Mouse (Mus musculus): Measurements from ENCODE around the gene Nfkbia.

The Nfkbia gene

DNA sequence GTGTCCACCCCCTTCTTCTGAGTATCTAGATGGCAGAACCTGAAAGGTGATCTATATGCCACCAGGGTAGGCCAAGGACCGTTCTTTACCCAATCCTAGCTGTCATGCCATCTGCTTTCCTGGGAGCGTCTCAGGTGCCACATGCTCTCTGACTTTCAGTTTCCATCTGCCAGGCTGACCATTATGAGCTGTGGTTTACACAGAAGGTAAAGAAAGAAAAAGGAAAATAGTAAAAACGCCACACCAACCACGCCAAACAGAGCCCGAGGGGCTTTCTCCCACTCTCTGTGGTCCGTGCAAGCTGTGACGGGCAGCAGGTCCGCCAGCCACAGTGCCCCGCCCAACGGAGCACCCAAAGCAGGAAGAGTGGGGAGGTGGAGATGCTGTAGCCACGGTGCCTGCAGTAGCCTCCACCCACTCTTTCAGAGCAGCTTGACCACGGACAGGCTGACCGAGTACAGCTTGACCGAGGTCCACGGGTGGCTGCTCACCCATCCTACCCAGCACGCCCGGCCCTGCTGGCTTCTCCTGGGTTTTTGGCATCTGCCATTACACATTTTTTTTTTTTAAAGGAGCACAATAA, 27.0 kb downstream of the Nfkbia start:
- peak; percentile 51 to 58 for DNase-seq

DNA sequence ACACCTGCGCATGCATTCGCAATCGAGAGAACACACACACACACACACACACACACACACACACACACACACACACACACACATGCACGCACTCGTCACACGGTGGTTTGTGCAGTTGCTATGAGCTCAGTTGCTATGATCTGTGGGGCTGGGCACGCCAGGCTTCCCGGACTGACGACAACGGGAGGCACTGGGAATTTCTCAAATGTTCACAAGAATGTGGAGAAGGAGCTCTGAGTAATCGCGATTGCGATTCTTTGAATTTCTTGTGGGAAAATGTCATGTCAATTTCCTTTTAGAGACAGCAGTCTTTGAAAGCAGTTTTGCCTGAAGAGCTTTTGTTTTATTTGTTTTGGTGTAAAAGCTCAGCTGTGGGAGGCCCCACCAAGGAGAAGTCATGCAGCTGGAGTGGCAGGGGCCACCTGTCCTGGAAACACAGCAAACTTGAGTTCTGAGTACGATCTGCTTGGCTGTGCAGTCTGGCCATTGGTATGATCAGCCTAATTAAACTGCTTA, 27.5 kb downstream of the Nfkbia start:
- DNase-seq: peak in 1 of 2 experiments; percentile 44

DNA sequence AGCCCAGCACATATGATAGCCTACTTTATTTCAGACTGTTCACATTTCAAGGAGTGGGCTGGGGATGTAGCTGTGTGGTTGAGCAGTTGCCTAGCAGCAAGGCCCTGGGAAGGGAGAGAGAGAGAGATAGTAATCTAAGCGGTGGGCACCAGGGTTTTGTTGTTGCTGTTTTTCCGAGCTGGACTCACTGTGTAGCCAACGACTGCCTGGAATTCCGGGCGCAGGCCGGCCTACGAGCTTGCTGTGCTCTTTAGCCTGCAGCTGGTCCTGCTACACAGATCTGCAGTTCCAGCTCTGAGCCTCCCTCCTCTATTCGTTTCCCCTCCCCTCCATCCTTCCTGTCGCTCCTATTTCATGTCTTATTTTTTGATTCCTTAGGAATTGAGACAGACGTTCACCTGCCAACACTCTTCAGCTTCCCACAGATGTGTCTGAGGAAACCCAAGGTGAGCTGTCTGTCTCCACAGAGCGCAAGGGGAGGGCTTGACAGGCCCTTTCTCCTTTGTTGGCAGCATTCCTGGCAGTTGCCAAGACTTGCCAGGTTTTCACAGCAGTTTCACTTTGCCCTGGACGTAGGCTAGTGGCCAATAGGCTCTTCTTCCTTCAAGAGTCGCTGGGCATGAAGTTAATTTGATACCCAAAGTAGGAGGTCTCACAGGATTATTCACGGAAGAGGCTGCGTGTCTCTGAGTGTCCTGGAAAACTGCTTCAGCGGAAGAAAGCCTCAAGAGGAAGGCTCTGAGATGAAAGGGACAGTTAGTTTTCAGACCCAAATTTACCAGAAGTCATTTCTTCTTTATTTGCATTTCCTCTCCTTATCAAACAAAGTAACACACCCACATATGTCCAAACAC, 28.2 kb downstream of the Nfkbia start:
- DNase-seq: no peak

DNA sequence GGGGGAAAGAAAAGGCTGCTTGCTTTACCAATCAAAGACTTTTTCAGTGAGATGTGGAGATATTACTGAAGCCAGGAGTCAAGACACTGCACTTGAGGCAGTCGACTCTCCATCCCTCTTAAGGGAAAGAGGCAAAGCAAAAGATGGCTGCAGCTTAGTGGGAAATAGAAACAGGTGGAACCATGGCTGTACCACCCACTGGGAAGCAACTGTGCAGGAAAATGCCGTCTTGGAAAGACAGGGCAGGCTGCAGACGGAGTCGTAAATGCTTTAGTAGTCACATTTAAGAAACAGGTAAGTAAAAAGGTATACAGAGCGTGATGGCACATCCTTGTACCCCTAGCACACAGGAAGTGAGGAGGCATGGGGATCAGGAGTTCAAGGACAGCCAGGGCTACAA, 29.4 kb downstream of the Nfkbia start:
- no peak for DNase-seq

DNA sequence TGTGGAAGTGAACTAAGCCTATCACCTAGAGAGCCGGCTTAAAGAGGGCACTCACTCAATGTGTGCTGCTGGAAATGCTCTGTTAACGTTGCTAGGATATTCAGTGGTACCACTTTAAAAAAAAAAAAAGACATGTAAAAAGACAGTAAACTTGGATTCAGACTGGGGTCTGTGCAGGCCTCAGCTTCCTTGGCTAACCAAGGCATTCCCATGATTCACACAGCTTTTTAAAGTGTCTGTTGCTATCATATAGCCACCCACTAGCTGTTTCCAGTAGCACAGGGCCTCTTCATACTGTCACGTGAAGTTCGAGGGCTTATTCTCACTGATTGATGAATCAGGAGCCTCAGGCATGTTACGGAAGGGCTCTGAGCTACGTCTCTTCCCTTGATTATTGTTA, 30.0 kb downstream of the Nfkbia start:
- DNase-seq: no peak

DNA sequence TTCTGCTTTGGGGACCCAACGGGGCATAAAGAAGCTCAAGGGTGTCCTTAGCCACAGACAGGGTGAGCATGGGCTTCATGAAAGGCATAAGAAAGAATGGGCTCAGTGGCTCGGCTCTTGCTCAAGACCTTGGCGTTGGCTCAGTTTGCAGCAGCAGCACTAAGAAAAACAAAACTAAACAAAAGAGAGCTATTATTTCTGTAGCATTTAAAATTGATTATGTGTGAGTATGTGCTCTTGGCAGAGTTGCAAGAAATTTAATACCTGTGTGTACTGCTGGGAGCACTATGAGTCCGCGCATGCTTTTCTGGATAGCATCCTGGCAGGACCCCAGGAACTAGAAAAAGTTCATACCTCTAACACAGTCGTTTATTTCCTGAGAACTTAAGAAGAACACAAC, 30.7 kb downstream of the Nfkbia start:
- no peak for DNase-seq

DNA sequence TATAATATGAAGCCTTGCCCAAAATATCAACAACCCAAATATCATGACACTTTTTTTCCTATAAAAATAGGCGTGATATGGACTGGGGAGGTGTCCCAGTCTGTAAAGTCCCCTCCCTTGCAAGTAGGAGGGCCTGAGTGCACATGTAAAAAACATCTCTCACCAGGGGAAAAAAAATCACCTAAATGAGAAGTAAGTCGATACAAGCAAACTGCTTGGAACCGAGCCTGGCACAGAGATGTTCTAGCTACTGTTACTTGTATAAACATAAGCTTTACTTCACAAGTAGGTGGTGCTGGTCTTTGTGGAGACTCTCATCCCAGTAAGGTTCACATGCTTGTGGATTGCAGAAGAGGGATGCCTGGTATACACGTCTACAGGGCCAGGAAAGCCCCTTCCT, 31.5 kb downstream of the Nfkbia start:
- no peak for DNase-seq

DNA sequence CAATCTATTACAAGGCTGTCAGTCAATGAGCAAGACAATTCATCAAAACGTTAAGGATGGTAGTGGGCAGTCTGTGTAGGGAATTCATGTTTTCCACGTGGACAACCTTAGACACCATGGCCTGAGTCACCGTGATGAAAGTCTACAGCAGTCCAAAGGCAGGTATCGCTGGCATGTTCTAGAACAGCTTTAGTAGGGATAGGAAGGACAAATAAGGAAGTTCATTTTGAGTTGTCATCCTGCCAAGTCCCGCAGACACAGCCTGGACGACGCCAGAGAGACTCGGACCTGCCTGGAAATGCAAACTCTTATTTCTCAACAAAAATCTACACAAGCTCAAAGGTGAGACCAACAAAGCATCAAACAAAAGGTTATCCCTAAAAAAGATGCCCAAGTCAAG, 32.7 kb downstream of the Nfkbia start:
- no peak for DNase-seq

DNA sequence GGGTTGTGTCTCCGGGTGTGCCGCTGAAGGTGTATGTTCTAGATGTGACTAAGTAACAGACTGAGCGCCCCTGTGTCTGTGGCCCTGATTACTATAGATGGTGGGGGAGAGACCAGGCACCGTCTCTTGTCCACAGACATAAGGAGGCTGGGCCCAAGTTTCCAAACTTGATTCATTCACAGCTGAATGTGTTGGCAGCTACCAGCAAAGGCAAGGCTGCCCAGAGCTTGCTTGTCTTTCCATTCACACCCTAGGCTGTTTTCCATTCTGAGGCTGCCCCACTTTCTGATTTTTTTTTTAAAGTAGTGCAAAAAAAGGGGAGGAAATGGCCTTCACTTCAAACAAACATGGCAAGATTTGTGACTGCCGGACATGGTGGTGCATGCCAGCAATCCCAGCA, 35.6 kb downstream of the Nfkbia start:
- DNase-seq: no peak

DNA sequence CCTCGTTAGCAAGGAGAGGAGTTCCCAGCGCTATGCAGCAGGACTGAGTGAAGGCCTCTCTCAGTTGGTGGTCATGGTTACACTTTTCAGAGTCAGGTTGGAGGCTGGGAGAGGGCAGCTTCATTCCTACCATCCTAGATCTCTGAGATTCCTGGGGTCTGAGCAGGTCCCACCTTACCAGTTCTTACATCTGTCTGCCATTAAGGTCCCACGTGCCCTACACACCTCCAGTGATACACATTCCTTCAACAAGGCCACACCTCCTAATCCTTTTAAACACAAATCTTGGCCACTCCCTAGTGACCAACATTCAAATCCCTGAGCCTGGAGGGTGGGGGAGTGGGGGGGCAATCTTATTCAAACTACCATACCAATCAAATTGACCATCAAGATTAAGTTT, 36.3 kb downstream of the Nfkbia start:
- no peak for DNase-seq

DNA sequence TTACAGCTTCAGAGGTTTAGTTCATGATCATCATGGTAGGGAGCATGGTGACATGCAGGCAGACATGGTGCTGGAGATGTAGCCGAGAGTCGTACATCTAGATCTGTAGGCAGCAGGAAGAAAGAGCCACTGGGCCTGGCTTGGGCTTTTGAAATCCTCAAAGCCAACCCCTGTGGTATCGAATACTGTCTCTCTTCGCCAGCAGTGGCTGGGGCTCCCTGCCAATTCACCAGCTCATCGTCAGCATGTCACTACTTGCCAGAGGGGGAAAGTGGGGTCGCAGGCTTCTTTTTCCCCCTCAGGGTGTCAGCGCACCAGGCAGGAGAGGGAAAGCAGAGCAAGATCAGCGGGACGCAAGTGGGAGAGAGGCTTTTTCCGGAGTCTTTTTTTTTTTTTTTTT, 37.2 kb downstream of the Nfkbia start:
- no peak for DNase-seq

DNA sequence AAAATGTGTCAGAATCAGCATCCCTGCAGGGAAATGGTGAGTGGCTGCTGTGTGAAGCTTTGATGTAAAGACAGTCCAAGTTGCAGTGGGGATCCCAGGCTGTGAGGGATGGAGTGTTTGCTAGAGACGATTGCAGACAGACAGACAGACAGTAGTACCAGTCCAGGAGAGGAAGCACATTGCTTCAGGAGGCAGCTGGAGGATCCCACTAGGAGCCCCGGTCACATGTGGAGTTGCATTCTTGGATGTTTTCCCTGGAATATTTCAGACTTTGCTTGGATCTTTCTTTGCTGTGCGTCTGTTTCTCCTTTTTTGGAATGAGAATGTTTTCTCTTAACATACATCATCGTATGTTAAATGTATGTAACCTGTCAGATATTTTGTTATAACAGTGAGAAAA, 38.5 kb downstream of the Nfkbia start:
- no peak for DNase-seq

DNA sequence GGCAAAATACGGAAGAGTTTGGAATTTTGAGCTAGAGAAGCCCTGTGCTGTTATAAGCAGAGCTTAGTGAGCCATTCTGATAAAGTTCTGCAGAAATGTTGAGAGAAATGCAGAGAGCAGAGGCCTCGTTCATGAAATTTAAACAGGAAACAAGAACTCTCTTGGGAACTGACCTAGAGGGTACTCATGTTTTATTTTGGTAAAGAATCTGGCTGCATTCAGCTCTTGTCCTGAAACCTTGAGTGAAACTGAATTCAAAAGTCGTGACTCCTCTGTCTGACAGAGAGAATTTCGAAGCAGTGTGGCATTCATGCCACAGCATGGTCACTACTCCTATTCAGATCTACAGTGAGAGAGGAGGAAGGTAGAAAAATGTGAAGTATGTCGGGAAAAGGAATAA, 39.6 kb downstream of the Nfkbia start:
- DNase-seq: no peak

DNA sequence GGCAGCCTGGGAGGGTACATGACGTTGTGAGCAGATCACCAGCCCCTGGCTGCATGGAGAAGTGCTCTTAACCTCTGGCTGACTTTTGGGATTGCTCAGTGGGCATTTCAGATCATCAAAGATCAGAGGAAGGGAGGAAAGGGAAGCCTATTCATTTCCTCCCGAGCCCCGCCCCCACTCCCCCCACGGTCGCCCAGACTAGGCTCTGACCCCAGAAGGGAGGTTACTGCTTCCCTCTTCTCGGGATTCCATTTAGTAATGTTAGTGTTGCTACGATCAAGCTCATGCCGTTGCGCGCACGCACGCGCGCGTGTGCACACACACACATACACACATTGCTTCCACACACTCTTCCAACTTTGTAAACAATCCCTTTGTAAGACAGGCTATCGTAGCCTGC, 42.0 kb downstream of the Nfkbia start:
- DNase-seq: no peak

DNA sequence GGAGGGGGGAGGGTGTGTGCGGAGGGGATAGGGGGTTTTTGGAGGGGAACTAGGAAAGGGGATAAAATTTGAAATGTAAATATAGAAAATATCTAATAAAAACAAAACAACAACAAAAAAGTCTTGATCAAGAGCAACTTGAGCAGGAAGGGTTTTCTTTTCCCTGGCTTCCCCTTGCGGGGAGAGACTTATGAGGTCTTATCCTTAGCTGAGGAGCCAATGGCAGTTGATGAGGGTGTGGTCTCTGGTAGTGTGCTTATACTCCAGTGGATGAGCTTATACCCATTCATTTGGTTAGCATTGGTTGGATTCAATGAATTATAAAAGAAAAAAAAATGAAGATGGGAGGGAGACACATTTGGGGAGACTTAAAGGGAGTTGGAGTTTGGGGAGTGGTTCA, 43.4 kb downstream of the Nfkbia start:
- no peak for DNase-seq

DNA sequence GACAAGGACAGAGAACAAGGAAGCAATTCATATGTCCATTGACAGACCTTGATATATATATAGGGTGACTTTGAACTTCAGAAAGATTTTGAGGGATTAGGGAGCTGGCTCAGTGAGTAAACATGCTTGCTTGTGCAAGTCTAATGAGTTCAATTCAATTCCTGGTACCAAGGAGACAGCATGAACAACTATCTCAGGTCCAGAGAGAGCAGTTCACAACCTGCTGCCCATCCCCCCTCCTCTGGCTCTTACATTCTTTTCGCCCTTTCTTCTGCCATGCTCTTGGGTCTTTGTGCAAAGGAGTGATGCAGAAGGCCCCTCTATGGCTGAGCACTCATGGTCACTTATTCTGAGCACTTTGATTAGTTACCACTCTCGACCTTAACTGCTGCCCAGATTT, 44.0 kb downstream of the Nfkbia start:
- no peak for DNase-seq

DNA sequence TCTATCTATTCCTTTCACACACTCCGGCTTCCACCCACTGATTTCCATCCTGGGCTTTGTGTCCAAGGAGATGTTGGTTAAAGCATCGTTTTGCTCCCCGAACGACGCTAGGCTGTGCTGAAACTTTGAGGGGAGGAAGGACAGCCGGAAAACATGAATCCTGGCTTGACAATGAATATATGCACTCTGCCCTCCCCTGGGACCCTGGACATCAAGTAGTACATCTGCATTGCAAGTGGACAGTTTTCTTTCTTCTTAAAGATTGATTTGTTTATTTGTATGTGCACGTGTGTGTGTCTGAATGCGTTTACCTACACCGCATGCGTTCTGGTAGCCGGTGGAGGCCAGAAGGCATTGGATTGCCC, 45.1 kb downstream of the Nfkbia start:
- no peak for DNase-seq

DNA sequence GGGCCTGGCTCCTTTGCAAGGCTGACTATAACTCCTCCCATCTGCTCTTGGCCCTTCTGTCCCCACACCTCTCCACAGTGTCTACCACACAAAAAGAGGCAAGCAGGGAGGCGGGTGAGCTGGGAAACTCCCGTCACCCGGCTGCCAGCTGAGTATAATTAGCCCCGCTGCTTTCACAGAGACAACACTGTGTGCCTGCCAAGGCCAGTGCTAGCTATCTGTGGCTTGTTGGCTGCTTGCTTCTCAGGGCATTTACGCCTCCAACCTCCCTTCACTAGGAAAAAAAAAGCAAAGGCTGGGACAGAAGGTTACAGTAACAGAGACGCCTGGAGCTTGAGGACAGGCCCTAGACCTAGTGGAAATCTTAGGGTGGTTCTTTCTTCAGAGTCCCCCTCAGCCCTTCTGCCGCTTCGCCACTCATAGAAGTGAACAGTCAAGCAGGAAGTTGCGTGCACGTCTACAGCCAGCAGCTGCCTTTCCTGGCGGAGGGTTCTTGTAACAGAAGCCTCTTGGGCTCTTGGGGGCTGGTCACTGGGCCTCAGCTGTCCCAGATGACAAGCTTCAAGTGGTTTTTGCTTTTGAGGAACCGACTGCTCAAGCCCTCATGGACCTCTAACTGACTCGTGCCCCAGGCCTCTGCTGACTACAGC, 45.6 kb downstream of the Nfkbia start:
- peak; percentile 58 for DNase-seq

DNA sequence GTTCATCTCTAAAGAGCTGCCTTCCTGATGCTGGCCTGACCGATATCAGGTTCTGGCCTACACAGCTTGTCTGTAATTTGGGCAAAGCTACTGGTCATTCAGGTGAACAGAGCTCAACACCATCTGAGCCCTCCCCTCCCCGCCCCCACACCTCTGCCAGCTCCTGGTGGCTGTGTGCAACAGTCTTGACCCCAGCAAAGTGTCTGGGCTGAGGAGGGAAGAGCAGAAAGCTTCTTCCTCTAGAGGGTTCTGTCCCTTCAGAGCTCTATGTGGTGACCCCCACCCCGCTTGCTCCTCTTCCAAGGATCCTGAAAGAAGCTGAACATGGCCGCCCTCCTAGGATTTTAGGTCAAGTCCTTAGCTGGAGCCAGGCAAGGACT, 46.1 kb downstream of the Nfkbia start:
- no peak for DNase-seq

DNA sequence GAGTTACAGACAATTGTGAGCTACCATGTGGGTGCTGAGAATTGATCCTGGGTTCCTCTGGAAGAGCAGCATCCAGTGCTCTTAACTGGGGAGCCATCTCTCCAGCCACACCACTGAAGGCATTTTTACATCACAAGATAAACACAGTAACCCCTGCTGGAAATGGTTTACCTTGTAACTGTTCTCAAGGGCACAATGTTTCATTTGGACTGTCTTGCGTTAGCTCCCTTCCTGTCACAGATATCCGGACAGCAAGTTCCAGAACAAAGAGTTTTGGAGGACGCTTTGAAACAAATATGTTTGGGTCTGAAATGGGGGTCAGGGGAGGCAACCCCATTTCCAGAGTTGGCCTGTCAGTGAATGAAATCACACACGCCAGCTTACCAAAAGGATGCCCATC, 46.9 kb downstream of the Nfkbia start:
- no peak for DNase-seq

DNA sequence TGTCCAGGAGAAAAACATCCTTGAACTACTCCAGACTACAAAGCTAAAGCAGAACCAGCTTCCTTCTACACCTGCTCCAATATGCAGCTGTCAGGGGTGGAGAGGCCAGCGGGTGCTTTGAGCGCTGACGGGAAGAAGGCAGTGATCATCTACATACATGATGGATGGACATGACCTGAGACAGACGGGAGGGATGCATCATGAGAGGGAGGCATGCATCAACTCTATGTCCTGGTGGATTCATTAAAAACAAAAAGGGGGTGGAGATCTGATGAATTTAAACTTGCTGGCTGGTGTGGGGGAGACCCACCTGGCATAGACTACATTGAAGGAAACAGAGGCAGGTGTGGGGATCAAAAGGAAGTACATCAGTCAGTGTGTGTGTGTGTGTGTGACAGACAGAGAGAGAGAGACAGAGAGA, 48.4 kb downstream of the Nfkbia start:
- no peak for DNase-seq

DNA sequence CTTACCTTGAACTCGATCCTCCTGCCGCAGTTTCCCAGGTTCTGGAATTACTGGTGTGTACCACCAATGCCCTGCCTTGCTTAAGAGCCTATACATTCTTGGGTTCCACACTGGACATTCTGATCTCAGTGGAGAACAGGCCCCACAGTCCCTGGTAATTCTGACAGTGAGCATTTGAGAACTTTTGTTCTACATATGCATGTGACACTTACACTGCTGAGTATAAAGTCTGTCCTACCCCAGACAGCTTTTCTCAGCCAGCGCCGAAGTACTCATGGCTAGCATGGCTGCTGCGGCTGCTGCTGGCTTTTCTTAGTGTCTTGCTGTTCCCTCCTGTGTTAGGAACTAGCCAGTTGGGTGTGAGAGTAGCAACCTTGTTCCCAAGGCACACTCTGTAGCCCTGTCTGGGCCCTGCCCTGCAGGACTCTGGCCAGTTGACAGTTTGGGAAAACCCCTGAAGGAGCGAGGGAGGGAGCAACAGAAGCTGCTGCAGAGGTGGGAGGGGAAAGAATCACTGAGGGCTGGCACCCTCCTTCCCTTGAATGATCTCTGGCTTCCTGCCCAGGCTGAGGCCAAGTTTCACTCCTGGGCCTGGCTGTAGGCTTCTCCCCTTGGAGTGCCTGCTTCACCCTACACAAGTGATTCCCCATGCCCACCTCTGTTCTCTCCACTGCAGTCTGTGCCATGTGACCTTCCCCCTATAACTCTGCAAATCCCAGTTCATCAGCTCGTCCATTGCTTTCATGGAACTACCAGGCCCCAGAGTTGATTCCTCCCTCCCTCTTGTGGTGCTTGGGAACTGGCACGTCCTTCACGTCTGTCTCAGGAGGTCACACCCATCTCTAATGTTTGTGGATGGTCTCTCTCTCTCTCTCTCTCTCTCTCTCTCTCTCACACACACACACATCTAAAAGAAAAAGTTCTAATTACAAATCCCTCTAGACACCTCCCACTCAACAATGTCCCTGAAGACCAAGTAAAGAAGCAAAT, 49.3 kb downstream of the Nfkbia start:
- DNase-seq: peak; percentile 41 to 45

DNA sequence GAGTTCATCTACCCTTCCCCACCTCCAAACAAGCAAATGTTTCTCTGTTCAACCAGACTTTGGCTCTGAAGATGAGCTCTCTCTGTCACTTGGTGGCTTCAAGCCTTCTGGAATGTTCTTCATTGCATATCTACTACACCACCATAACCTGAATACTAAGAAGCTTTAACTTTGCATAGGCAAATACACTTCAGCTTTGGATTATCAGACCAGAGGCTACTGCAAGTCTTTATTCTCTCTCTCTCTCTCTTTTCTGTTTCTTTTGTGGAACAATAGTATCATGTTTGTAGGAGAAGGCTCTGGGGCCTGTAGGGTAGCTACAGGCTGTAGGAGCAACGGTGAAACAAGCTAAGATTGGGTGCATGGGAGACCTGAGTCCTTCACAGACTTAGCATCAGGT, 50.2 kb downstream of the Nfkbia start:
- no peak for DNase-seq
